9 mouse cellular contexts compared by ENCODE assay signal in genomic region chr7:123524218-123524861, GRCm38 (mm10). TPM values are rescaled to one million over a fixed set of nuclear protein-coding genes. Genes with fewer than 3 reads are reported as not detected.
DNase-seq lines count a peak whose midpoint lies in the region; ATAC-seq lines count a peak whose summit lies in the region.
"Had no signal": no experiment of that assay in that cellular context is flagged by ENCODE, and none has a peak within 500 bp of the region (broad histone marks: within the 10 kb centered on the region; RNA-seq: fewer than 3 reads in every experiment).

No protein-coding gene starts in this region.

- H3K27ac ChIP-seq in kidney, embryonic 15.5 days: no peak overlapping the region
- H3K27ac ChIP-seq in forebrain, embryonic 15.5 days (replicated peaks): no peak overlapping the region
- no peak overlapping the region for H3K27ac ChIP-seq in hindbrain, embryonic 16.5 days (ENCODE audit: low read depth, low read length)
- no peak overlapping the region for H3K27ac ChIP-seq in midbrain, embryonic 12.5 days (replicated peaks)
- H3K27ac ChIP-seq: neural tube, embryonic 12.5 days had no signal

- 20% methylated on average over 8 of the region's 8 CpGs for WGBS in kidney, embryonic 15.5 days
- 19% methylated on average over 8 of the region's 8 CpGs for WGBS in forebrain, embryonic 15.5 days
- WGBS in hindbrain, embryonic 16.5 days: 22% methylated on average over 8 of the region's 8 CpGs
- 19% methylated on average over 8 of the region's 8 CpGs for WGBS in midbrain, embryonic 12.5 days

- H3K9me3 ChIP-seq in kidney, embryonic 15.5 days (replicated peaks): no peaks in the 10 kb centered on the region
- no peaks in the 10 kb centered on the region for H3K9me3 ChIP-seq in forebrain, embryonic 15.5 days
- no peaks in the 10 kb centered on the region for H3K9me3 ChIP-seq in hindbrain, embryonic 16.5 days (ENCODE audit: control insufficient read depth, low read length)
- no peaks in the 10 kb centered on the region for H3K9me3 ChIP-seq in midbrain, embryonic 12.5 days
- H3K9me3 ChIP-seq: neural tube, embryonic 12.5 days had no signal

- H3K4me1 ChIP-seq in kidney, embryonic 15.5 days: no peaks in the 10 kb centered on the region
- H3K4me1 ChIP-seq in forebrain, embryonic 15.5 days: peaks cover 3% of the 10 kb centered on the region; the same call in 1 of the 2 replicates
- H3K4me1 ChIP-seq in hindbrain, embryonic 16.5 days (ENCODE audit: control insufficient read depth, insufficient read depth, low read depth, low read length): peaks cover 3% of the 10 kb centered on the region
- H3K4me1 ChIP-seq in midbrain, embryonic 12.5 days: no peaks in the 10 kb centered on the region
- H3K4me1 ChIP-seq: neural tube, embryonic 12.5 days had no signal

- no peak for ATAC-seq in kidney, embryonic 15.5 days (replicated peaks; ENCODE audit: low FRiP score)
- ATAC-seq in cerebellum, adult (ENCODE audit: insufficient number of reproducible peaks, low FRiP score, low TSS enrichment): peak; percentile 49
- peak; percentile 51; the same call in 1 of the 2 replicates for ATAC-seq in forebrain, embryonic 15.5 days (replicated peaks)
- ATAC-seq in hindbrain, embryonic 16.5 days: peak; percentile 61
- 0 out of 2 replicates have a peak, but pooled peaks have one; percentile 62 for ATAC-seq in midbrain, embryonic 12.5 days (ENCODE audit: low FRiP score, low read depth)

- no peak overlapping the region for H3K4me2 ChIP-seq in kidney, embryonic 15.5 days
- H3K4me2 ChIP-seq in forebrain, embryonic 15.5 days (replicated peaks): 0 out of 2 replicates have a peak overlapping the region, but pooled peaks have one; percentile 13
- no peak overlapping the region for H3K4me2 ChIP-seq in hindbrain, embryonic 16.5 days (ENCODE audit: low read length)
- H3K4me2 ChIP-seq in midbrain, embryonic 12.5 days (replicated peaks): no peak overlapping the region
- H3K4me2 ChIP-seq: neural tube, embryonic 12.5 days had no signal

- H3K36me3 ChIP-seq in kidney, embryonic 15.5 days: no peaks in the 10 kb centered on the region
- no peaks in the 10 kb centered on the region for H3K36me3 ChIP-seq in forebrain, embryonic 15.5 days
- no peaks in the 10 kb centered on the region for H3K36me3 ChIP-seq in hindbrain, embryonic 16.5 days (ENCODE audit: control insufficient read depth, insufficient read depth, low read length)
- no peaks in the 10 kb centered on the region for H3K36me3 ChIP-seq in midbrain, embryonic 12.5 days
- H3K36me3 ChIP-seq: neural tube, embryonic 12.5 days had no signal

- peak; percentile 30 for DNase-seq in kidney, adult 11 months
- peak; percentile 27 to 84 for DNase-seq in left cerebral cortex, adult 9 months (ENCODE audit: low spot score in 2 of 2)
- DNase-seq in thymus, postnatal 0 days (ENCODE audit: low spot score): peak; percentile 14

- H3K9ac ChIP-seq in kidney, embryonic 15.5 days: no peak overlapping the region
- H3K9ac ChIP-seq in forebrain, embryonic 15.5 days (replicated peaks): peak overlapping the region; percentile 24; the same call in 1 of the 2 replicates
- H3K9ac ChIP-seq in hindbrain, embryonic 16.5 days (ENCODE audit: low read depth, low read length): no peak overlapping the region
- no peak overlapping the region for H3K9ac ChIP-seq in midbrain, embryonic 12.5 days (replicated peaks)
- H3K9ac ChIP-seq: neural tube, embryonic 12.5 days had no signal

- 0 out of 2 replicates have a peak, but pooled peaks cover 5% of the 10 kb centered on the region for H3K27me3 ChIP-seq in kidney, embryonic 15.5 days
- no peaks in the 10 kb centered on the region for H3K27me3 ChIP-seq in forebrain, embryonic 15.5 days
- no peaks in the 10 kb centered on the region for H3K27me3 ChIP-seq in hindbrain, embryonic 16.5 days (replicated peaks; ENCODE audit: control insufficient read depth, insufficient read depth, low read length)
- no peaks in the 10 kb centered on the region for H3K27me3 ChIP-seq in midbrain, embryonic 12.5 days
- H3K27me3 ChIP-seq: neural tube, embryonic 12.5 days had no signal

- no peak overlapping the region for H3K4me3 ChIP-seq in kidney, embryonic 15.5 days (replicated peaks)
- no peak overlapping the region for H3K4me3 ChIP-seq in forebrain, embryonic 15.5 days
- no peak overlapping the region for H3K4me3 ChIP-seq in hindbrain, embryonic 16.5 days (ENCODE audit: low read length)
- no peak overlapping the region for H3K4me3 ChIP-seq in midbrain, embryonic 12.5 days
- H3K4me3 ChIP-seq: neural tube, embryonic 12.5 days had no signal

RNA-seq across cellular contexts. Expression of gene Zkscan2, which starts 24.1 kb away (rescaled TPM):
- polyA plus RNA-seq in kidney, embryonic 15.5 days (2015; fragmentation: Nextera tagmentation; extraction: Ambion mirVana): 2.3 and 3.3 TPM in 2 replicates
- 10.0 and 10.7 TPM in 2 replicates for polyA plus RNA-seq in forebrain, embryonic 15.5 days (2015; fragmentation: Nextera tagmentation; extraction: Ambion mirVana)
- polyA plus RNA-seq in hindbrain, embryonic 16.5 days (2015; fragmentation: Nextera tagmentation; extraction: Ambion mirVana): 10.4 and 10.6 TPM in 2 replicates
- polyA plus RNA-seq in midbrain, embryonic 12.5 days (2016; fragmentation: Nextera tagmentation; extraction: Ambion mirVana): 12.6 and 12.7 TPM in 2 replicates
- polyA plus RNA-seq in thymus, postnatal 0 days (2015; fragmentation: Nextera tagmentation; extraction: Ambion mirVana): 0.14 and 0.31 TPM in 2 replicates
